Mouse (Mus musculus) CH12.LX (cell line): Measurements from ENCODE around the gene Camkk2.

ENCODE experiments used
- KAT2A ChIP-seq: IDR thresholded peaks from 2 replicates; pipeline ENCODE4 v1.6.1; 2012; ENCODE audit warnings: low read length, improper control_type of control experiment, inconsistent platforms; ENCODE audit not compliant: insufficient replicate concordance
- MAFK ChIP-seq: IDR thresholded peaks from 2 replicates; pipeline ENCODE4 v1.6.1; 2011; ENCODE audit warnings: low read length, improper control_type of control experiment; ENCODE audit not compliant: insufficient replicate concordance
- MAZ ChIP-seq: IDR thresholded peaks from 2 replicates; pipeline ENCODE4 v1.6.1; 2012; ENCODE audit warnings: low read depth, mild to moderate bottlenecking, inconsistent platforms, low read length, improper control_type of control experiment, moderate library complexity
- POLR2A ChIP-seq: IDR thresholded peaks from 2 replicates; pipeline ENCODE4 v1.6.1; 2011; ENCODE audit warnings: low read depth, mild to moderate bottlenecking, improper control_type of control experiment, low read length

GRCm38 (mm10) chr5:122726595-122726994 is 52.6 kb downstream of the Camkk2 start:
- no peak for TF ChIP-seq MAZ
- no peak for TF ChIP-seq POLR2A
- TF ChIP-seq KAT2A = no peak
- no peak for TF ChIP-seq MAFK
